Mouse (Mus musculus) retina, postnatal 1 day (tissue): ENCODE results near the gene Ccnb1.
"Not testable (repeated sequence)": the region's sequence is repeated elsewhere in the genome, so short reads cannot be mapped to it uniquely, and the experiment has no call there.

Source experiments
- DNase-seq: peaks from one replicate; pipeline ENCODE4 v3.0.0-alpha.2; 2012

The Ccnb1 gene

DNA sequence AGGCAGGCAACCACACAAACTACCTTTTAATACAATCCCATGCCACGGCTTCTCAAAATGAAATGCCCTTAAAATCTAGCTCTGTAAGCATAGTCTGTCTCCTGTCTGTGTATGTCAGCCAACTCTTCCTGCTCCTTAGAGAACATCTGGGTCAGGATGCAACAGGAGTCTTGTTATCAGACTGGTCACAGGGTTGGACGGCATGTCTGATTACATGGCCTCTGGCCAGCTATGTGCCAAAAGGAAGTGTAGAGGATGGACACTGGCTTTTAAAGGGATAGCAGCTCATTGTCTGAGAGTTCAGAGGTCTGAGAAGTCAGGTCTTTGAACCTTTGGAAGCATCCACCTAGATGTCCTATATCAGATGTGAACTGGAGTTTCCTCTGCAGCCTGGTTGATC, 31.0 kb downstream of the Ccnb1 start:
- no peak for DNase-seq

DNA sequence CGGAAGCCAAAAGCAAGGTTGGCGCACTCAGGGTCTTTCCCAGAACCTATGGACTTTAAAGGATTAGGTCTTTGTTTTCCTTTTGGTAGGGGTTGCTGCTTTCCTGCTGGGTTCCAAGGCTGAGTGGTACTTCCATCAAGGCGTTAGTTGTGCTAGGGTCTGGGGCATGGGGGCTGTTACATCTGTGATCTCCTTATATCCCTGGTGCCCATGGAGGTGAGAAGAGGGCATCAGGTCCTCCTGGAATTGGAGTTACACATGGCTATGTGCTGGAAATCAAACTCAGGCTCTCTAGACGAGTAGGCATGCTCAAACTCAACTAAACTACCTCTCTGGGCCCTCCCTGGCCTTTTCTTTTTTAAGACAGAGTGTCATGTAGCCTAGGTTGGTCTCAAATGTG, 32.2 kb downstream of the Ccnb1 start:
- no peak for DNase-seq

DNA sequence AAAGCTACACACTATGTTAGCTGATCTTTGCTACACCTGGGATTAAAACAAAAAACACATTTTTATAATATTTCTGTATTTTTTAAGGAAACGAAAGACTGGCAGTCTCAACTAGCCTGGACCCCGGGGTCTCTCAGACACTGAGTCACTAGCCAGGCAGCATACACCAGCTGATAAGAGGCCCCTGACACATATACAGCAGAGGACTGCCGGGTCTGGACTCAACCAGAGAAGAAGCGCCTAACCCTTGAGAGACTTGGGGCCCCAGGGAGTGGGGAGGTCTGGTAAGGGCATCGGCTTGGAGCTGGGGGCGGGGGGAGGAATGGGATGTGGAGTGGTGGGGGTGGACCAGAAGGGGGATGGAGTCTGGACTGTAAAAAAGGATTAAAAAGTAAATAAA, 33.4 kb downstream of the Ccnb1 start:
- DNase-seq: no peak

DNA sequence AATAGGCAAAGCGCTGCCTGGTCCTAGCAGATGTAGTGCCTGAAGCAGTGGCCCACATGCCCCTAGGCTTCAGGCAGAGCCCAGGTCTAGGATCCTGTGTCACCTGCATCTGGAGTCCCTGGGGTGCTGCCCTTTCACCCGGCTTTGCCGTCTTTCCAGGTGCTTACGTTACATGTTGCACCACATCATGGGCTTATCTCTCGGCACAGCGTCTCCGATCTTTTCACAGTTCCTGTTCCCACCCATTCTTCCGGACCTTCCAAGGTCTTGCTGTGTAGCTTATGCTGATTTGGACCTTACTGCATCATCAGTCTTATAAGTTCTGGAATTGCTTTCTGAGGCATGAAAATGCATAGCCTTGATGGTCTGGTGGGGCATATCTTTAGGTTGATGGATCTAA, 33.8 kb downstream of the Ccnb1 start:
- DNase-seq: no peak

DNA sequence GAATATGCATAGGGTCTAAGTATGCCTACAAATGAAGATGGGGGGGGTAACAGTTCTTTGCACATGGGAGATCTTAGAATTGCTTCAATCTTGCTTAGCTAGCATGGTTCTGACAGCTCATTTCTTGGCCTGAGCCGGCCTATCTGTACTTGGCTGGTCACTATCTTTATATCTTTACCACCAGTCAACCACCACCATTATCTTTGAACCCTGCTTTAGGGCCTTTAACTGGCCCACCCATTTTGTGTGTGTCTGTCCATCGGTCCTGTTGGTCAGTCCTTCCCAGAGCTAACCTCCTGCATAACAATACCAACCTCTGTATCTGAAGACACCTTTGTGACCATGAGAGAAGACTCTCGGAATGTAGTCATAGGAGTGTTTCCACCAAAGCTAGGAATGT, 35.0 kb downstream of the Ccnb1 start:
- no peak for DNase-seq

DNA sequence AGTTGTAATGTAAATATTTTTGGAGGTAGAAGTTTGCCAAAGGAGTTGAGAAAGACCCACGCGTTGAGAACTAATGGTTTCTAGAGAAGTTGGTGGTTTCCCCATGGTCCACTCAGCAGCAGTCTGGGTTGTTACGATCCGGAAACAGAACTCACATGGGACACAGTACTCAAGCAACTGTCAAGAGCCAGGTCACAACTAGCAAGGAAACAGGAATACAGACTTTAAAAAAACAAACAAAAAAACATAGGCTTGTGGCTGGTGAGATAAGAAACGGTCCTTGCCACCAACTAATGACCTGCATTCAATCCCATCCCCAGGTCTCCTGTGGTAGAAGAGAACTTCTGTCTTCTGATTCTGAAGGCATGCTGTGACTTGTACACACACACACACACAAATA, 35.6 kb downstream of the Ccnb1 start:
- DNase-seq: no peak

DNA sequence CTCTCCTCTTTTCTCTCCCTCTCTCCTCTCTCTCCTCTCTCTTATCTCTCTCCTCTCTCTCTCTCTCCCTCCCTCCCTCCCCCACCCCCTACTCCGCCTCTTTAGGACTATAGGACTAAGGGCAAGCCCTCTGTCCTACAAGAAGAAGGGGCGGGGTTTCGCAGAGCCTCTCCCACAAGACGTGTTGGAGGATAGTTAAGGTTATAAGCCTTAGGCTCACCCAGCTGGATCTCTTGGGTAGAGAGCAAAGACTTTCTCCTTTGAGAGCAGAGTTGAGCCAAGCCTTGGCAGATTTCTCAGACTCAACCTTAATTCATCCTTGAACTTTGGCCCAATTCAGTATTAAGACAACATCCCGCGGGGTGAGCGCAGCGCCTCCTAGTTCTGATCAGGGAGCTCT, 37.7 kb downstream of the Ccnb1 start:
- DNase-seq: no peak

DNA sequence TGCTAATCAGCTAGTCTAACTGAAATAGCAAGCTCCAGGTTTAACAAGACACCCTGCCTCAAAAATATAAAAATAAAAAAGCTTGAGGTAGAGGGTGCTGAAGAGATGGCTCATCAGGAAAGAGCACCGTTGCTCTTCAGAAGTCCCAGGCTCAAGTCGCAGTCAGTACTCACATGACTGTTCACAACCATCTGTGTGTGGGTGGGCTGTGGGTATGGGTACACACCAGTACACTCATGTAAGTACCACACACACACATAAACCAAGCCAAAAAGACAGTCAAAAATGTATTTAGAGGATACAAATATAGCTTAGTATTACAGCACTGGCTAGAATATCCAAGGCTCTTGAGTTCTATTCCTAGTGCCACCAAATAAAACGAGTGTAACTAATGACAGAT, 40.3 kb downstream of the Ccnb1 start:
- no peak for DNase-seq

DNA sequence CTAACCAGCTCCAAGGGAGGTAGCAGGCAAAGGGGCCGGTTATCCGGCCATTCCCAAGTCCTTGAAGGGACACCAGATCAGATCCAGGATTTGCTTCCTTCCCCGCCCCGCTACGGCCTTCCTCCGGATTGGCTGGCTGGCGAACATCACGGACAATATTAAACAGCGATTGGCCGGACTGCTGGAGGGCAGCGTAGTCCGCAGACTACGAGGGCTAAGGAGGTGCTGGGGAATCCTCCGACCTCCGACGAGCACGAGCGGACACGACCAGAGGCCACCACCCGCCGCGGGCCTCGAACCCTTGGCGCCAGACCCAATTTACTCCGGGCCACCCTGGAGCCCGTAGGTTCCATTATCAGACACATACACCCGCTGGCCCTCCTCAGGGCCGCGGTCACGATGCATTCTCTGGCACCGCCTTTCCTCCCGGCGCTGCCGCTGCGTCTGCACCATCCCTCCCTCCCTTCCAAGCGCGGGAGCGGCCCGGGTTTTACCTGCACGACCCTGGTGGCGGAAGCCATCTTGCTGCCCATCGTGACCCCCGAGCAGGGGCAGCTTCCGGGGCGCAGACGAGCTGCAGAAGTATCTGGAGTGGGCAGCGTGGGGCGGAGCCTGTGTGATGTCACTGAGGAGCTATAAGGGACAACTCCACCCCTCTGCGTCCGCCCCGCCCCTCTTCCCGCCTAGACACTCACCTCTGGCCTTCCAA, 42.2 kb downstream of the Ccnb1 start, which contains the start of gene Mrps36:
Mrps36 (minus strand) TSS at position 624 of the 709 bp plus-strand sequence.
- peak; percentile 96 for DNase-seq

DNA sequence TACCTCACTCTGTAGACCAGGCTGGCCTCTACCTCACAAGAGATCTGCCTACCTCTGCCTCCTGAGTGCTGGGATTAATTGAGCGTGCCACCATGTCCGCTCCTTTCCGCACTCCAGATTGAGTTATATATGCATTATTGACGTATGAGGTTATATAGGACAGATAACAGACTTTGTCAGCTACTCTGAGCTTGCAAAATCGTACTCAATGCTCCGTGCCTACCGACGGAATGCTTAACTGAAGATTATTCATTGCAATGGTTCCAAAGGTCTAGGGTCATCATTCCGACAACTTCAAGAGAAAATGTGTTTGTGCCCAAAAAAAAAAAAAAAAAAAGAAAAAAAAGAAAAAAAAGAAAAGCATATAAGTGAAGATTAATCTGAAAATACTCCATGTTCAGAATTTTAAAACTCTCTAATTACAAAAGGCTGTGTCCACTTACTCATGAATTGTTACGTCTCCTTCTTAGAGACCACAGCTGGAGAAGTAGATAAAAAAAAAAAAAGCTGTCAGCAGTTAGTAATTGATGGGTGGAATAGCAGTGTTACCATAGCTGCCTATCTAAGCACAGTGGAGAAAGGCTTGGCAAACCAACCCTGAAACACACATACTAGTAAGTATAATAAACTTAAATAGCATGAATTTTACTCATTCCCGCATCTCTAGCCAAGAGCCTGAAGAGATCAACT, 42.9 kb downstream of the Ccnb1 start:
- no peak for DNase-seq

DNA sequence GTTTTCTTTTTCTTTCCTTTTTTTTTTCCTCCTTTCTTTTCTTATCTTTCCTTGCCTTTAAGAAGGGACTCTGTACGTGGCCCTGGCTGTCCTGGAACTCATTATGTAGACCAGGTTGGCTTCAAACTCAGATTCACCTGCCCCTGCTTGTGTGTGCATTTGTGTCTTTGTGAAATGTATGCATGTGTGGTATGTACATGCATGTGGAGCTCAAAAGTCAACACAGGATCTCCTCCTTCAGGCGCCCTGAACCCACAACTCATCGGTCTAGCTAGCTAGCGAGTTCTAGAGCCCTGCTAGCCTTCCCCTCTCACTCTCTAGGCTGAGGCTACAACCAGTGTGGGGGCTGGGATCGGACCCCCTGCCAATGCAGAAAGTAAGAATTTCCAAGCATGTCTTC, 43.5 kb downstream of the Ccnb1 start:
- no peak for DNase-seq

DNA sequence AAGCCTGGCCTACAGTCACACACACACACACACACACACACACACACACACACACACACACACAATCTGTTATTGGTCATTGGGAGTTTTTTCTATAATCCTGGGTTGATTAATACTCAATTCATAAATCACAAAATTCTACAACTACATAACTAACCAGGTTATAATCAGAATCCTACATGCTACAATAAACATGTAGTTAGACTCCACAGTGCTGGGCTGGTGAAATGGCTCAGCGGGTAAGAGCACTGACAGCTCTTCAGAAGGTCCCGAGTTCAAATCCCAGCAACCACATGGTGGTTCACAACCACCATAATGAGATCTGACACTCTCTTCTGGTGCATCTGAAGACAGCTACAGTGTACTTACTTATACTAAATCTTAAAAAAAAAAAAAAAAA, 53.6 kb downstream of the Ccnb1 start:
- no peak for DNase-seq

DNA sequence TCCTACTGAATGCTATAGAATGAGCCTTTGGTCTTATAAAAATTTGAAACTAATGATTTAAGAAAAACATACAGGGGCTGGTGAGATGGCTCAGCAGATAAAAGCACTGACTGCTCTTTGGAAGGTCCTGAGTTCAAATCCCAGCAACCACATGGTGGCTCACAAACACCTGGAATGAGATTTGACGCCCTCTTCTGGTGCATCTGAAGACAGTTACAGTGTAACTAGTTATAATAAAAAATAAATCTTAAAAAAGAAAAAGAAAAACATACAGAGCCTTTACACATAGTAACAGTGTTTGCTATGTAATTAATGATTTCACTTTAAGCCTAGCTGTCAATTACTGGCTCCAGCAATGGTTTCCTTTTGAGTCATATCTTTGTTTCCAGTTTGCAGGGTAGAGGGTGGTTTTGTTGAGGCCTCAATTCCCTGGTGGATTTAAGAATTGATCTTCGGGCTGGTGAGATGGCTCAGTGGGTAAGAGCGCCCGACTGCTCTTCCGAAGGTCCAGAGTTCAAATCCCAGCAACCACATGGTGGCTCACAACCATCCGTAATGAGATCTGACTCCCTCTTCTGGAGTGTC, 54.8 kb downstream of the Ccnb1 start:
- DNase-seq: not testable (repeated sequence)

DNA sequence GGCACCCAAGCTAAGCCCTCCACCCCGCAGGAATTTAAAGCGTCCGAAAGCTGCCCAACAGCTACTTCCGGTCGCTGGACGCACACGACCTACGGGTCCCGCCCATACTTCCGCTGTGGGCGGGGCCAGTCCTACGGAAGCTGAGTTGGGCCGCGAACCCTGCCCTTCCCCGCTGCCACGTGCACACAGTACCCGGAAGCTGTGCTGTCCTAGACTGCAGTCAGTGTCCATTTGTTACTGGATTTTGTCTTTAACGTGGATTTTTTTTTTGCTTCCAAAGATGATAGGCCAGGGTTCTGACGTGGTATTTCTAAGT, 55.6 kb downstream of the Ccnb1 start, which contains the start of gene Cdk7:
Cdk7 (minus strand) TSS at position 79 of the 316 bp plus-strand sequence.
- peak; percentile 98 for DNase-seq

DNA sequence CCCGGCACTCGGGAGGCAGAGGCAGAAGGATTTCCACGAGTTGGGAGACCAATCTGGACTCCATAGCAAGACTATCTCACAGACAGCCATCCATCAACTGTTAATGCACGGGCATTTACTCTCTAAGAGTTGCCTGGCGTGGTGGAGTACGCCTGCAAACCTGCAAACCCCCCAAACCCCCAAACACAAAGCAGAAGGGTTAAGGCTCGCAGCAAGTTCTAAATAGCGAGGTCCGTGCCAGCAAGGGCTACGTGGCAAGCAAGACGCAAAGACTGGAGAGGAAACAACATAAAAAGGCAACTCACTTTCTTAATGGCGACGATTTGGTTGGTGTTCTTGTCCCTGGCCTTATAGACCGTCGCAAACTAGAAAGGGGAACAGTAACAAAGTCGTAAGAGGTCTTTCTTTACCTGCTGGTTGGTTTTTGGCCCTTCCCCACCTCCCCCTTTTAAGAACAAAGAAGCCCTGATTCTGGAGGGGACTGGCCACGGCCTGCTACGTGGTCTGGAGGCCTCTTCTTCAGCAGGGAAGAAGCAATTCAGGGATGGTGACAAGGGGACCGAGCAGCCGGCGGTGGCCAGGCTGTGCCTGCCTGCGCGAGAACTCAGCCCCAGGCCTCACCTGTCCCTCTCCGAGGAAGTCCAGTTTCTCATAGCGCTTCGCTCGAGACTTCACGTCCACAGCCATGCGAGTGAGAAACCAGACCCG, 56.1 kb downstream of the Ccnb1 start:
- no peak for DNase-seq
